Mouse (Mus musculus) R1 (cell line): ENCODE data around the gene Ankrd55.
"Not testable (repeated sequence)": the region's sequence is repeated elsewhere in the genome, so short reads cannot be mapped to it uniquely, and the experiment has no call there.

Experiments used
- DNase-seq: peaks from one replicate; pipeline ENCODE4 v3.0.0-alpha.2; 2018; ENCODE audit warnings: low read depth, low spot score

The Ankrd55 gene

GRCm38 (mm10) chr13:112293092-112293491 is 4.8 kb downstream of the Ankrd55 start:
- no peak for DNase-seq

GRCm38 (mm10) chr13:112294446-112294845 is 6.2 kb downstream of the Ankrd55 start:
- no peak for DNase-seq

GRCm38 (mm10) chr13:112297781-112298180 is 9.5 kb downstream of the Ankrd55 start:
- DNase-seq = no peak

GRCm38 (mm10) chr13:112303429-112303828 is 15.2 kb downstream of the Ankrd55 start:
- DNase-seq = no peak

- DNase-seq = peak; percentile 43
These were observed 20.4 kb downstream of the Ankrd55 start for GRCm38 (mm10) chr13:112308672-112309071.

GRCm38 (mm10) chr13:112311611-112312010 is 23.4 kb downstream of the Ankrd55 start:
- DNase-seq = not testable (repeated sequence)

- peak; percentile 30 for DNase-seq
These were observed 27.2 kb downstream of the Ankrd55 start for GRCm38 (mm10) chr13:112315442-112315841.

GRCm38 (mm10) chr13:112316622-112317482 is 28.6 kb downstream of the Ankrd55 start:
- no peak for DNase-seq

- no peak for DNase-seq
These were observed 29.9 kb downstream of the Ankrd55 start for GRCm38 (mm10) chr13:112318124-112318523.

- no peak for DNase-seq
These were observed 35.5 kb downstream of the Ankrd55 start for GRCm38 (mm10) chr13:112323591-112324266.

- no peak for DNase-seq
These were observed 36.9 kb downstream of the Ankrd55 start for GRCm38 (mm10) chr13:112325126-112325525.

GRCm38 (mm10) chr13:112326403-112326802 is 38.2 kb downstream of the Ankrd55 start:
- DNase-seq = no peak

GRCm38 (mm10) chr13:112326977-112327376 is 38.7 kb downstream of the Ankrd55 start:
- DNase-seq = no peak

- DNase-seq = no peak
These were observed 39.3 kb downstream of the Ankrd55 start for GRCm38 (mm10) chr13:112327511-112327910.

- DNase-seq = no peak
These were observed 42.0 kb downstream of the Ankrd55 start for GRCm38 (mm10) chr13:112330257-112330656.

- no peak for DNase-seq
These were observed 42.8 kb downstream of the Ankrd55 start for GRCm38 (mm10) chr13:112330919-112331681.

GRCm38 (mm10) chr13:112331682-112332061 is 43.4 kb downstream of the Ankrd55 start:
- no peak for DNase-seq

GRCm38 (mm10) chr13:112335531-112335930 is 47.3 kb downstream of the Ankrd55 start:
- DNase-seq = no peak

GRCm38 (mm10) chr13:112337146-112337545 is 48.9 kb downstream of the Ankrd55 start:
- no peak for DNase-seq

- no peak for DNase-seq
These were observed 52.0 kb downstream of the Ankrd55 start for GRCm38 (mm10) chr13:112340205-112340604.

GRCm38 (mm10) chr13:112340761-112341160 is 52.5 kb downstream of the Ankrd55 start:
- no peak for DNase-seq
